ENCODE assay signal across 8 mouse cellular contexts in genomic region chr17:65884691-65885397, GRCm38 (mm10). TPM values are rescaled to one million over a fixed set of nuclear protein-coding genes. Genes with fewer than 3 reads are reported as not detected.
DNase-seq lines count a peak whose midpoint lies in the region; ATAC-seq lines count a peak whose summit lies in the region.

No protein-coding gene starts in this region.

- peak; percentile 96 for ATAC-seq in inflammation-experienced regulatory T-cells, adult 6 months
- ATAC-seq in megakaryocyte-erythroid progenitor cell, adult 5-6 weeks (replicated peaks; ENCODE audit: low FRiP score, low TSS enrichment, poor library complexity, severe bottlenecking) = peak; percentile 94

- peak; percentile 100 for DNase-seq in adrenal gland, adult (ENCODE audit: inconsistent age in 2 of 2, low spot score in 1 of 2)
- peak; percentile 100 for DNase-seq in embryo, embryonic 10.5 days (ENCODE audit: low spot score)
- peak; percentile 100 for DNase-seq in gastrocnemius, postnatal 14 days
- DNase-seq in left cerebral cortex, postnatal 10 days (ENCODE audit: extremely low spot score in 1 of 2, low spot score in 2 of 2) = peak; percentile 99
- DNase-seq in right cerebral cortex, postnatal 25 days = peak; percentile 100
- DNase-seq in urinary bladder, postnatal 4 days (ENCODE audit: low spot score in 2 of 2) = peak; percentile 98 to 100

- intact Hi-C loops in gastrocnemius, postnatal 14 days (cut with DNase I; ENCODE audit: low total_unique reads) = loop anchor here (5.0 kb wide), 1 partner anchor 67 kb away; the partner anchor contains the start of gene Twsg1
- intact Hi-C loops in left cerebral cortex, postnatal 10 days (cut with DNase I) = loop anchor here (5.0 kb wide), 1 partner anchor 62 kb away; no protein-coding TSS in a partner anchor

RNA-seq across cellular contexts. Expression of gene Ralbp1, which starts 0.8 kb away (rescaled TPM):
- 10 to 100 TPM; 25.3 to 25.8 TPM for total RNA-seq in gastrocnemius, postnatal 14 days (2021)
- 10 to 100 TPM; 48.4 to 62.8 (median 60.1) TPM for polyA plus RNA-seq in inflammation-experienced regulatory T-cells, adult 6 months (2017; shearing (Covaris generic))
- total RNA-seq in left cerebral cortex, postnatal 10 days (2021) = 10 to 100 TPM; 34.3 to 35.6 TPM
- total RNA-seq in megakaryocyte-erythroid progenitor cell, adult 5-6 weeks (2014; fragmentation: Nextera tagmentation) = 37.8 and 38.0 TPM in 2 replicates
- total RNA-seq in megakaryocyte-erythroid progenitor cell, adult 5-6 weeks (2017) = 85.0 and 96.0 TPM in 2 replicates

Comparison
In these comparisons a context has a peak if more than half of its experiments do, and no peak if none do; other contexts are left out.
1. Peak in every context shown above with its lines: DNase-seq and ATAC-seq.